Mouse (Mus musculus) kidney, postnatal 0 days (tissue): ENCODE measurements around the gene Prdm1. TPM values are rescaled to one million over a fixed set of nuclear protein-coding genes. Genes with fewer than 3 reads are reported as not detected.

ENCODE experiments used
- ATAC-seq: fragments of 200-750 bp; cut with Nextera tagmentation; replicated peaks from 2 replicates; pipeline ENCODE4 v1.8.0; 2017; ENCODE audit warnings: low read depth, moderate number of reproducible peaks, moderate TSS enrichment, moderate library complexity; ENCODE audit not compliant: low FRiP score
- DNase-seq: peaks from one replicate; pipeline ENCODE4 v3.0.0-alpha.2; 2016; ENCODE audit warnings: low spot score
- H3K27ac ChIP-seq: fragments of 300-500 bp; sonication (generic); 2 replicates; pipeline ENCODE4 v1.5.1; 2014; ENCODE audit warnings: mild to moderate bottlenecking
- H3K27me3 ChIP-seq: fragments of 300-500 bp; sonication (generic); 2 replicates; pipeline ENCODE4 v1.6.1; 2014; ENCODE audit warnings: low read length, mixed read lengths; ENCODE audit not compliant: insufficient read depth
- H3K36me3 ChIP-seq: fragments of 300-500 bp; sonication (generic); 2 replicates; pipeline ENCODE4 v1.6.1; 2014; ENCODE audit warnings: low read length, mixed read lengths; ENCODE audit not compliant: insufficient read depth
- H3K4me1 ChIP-seq: fragments of 300-500 bp; sonication (generic); replicated peaks from 2 replicates; pipeline ENCODE4 v1.6.1; 2014; ENCODE audit warnings: antibody characterized with exemption, low read length, mixed read lengths; ENCODE audit not compliant: insufficient read depth
- H3K4me2 ChIP-seq: fragments of 300-500 bp; sonication (generic); 2 replicates; pipeline ENCODE4 v1.6.1; 2014; ENCODE audit warnings: mild to moderate bottlenecking, low read length, moderate library complexity, mixed read lengths
- H3K4me3 ChIP-seq: fragments of 300-500 bp; sonication (generic); replicated peaks from 2 replicates; pipeline ENCODE4 v1.5.1; 2014; ENCODE audit warnings: low read depth, low read length
- H3K9ac ChIP-seq: fragments of 300-500 bp; sonication (generic); 2 replicates; pipeline ENCODE4 v1.6.1; 2014; ENCODE audit warnings: low read depth, low read length
- H3K9me3 ChIP-seq: fragments of 300-500 bp; sonication (generic); replicated peaks from 2 replicates; pipeline ENCODE4 v1.6.1; 2016; ENCODE audit warnings: low read length, inconsistent platforms, mixed read lengths
- CTCF ChIP-seq: IDR thresholded peaks from 2 replicates; pipeline ENCODE4 v1.5.1; 2016; ENCODE audit warnings: antibody characterized with exemption, low read depth, mild to moderate bottlenecking, moderate library complexity
- WGBS: fragments of 180-500 bp; shearing (Covaris S2); extraction: QIAGEN DNeasy Blood & Tissue Kit; methylation state at CpG from one replicate; pipeline ENCODE4 v1.1.7; 2014; 5-methylcytosine and 5-hydroxymethylcytosine counted together
- polyA plus RNA-seq: library from polyadenylated mRNA; unstranded; fragments of >200 nt; fragmentation: Nextera tagmentation; extraction: Ambion mirVana; gene quantifications from 2 replicates; pipeline ENCODE4 v1.2.1, GENCODE M21; 2015

The Prdm1 gene
- 1.3 and 1.4 TPM in 2 replicates for polyA plus RNA-seq

- ATAC-seq (no peak), DNase-seq (no peak)
- H3K9me3 ChIP-seq: no peaks in the 10 kb centered on the region
- peak within 1 kb of the TSS; percentile 68 for H3K4me2 ChIP-seq
- TF ChIP-seq CTCF: no peak
- H3K4me1 ChIP-seq: no peaks in the 10 kb centered on the region
- H3K27ac ChIP-seq: no peak within 1 kb of the TSS
- peak within 1 kb of the TSS; percentile 58 for H3K4me3 ChIP-seq
- WGBS: 4% methylated on average over 25 of the region's 25 CpGs
- no peak within 1 kb of the TSS for H3K9ac ChIP-seq
- no peaks in the 10 kb centered on the region for H3K36me3 ChIP-seq
- peaks cover 38% of the 10 kb centered on the region for H3K27me3 ChIP-seq
Observed at GRCm38 (mm10) chr10:44528291-44529082, at the start of gene Prdm1. Gene Prdm1 (minus strand): TSS chr10:44528501.

- DNase-seq: no peak
- 65% methylated on average over 3 of the region's 3 CpGs for WGBS
- Histone ChIP-seq H3K4me2 (no peak overlapping the region), H3K9me3 (no peaks in the 10 kb centered on the region), H3K4me1 (no peaks in the 10 kb centered on the region), H3K9ac (no peak overlapping the region), H3K27me3 (no peaks in the 10 kb centered on the region), H3K4me3 (no peak overlapping the region), H3K27ac (no peak overlapping the region), H3K36me3 (no peaks in the 10 kb centered on the region)
- TF ChIP-seq CTCF: no peak
- no peak for ATAC-seq
Observed at GRCm38 (mm10) chr10:44565971-44566370, 37.7 kb upstream of the Prdm1 start.

- no peak overlapping the region for H3K4me2 ChIP-seq
- WGBS: 84% methylated on average over 2 of the region's 2 CpGs
- H3K36me3 ChIP-seq: no peaks in the 10 kb centered on the region
- no peak overlapping the region for H3K27ac ChIP-seq
- no peaks in the 10 kb centered on the region for H3K27me3 ChIP-seq
- TF ChIP-seq CTCF: no peak
- ATAC-seq (no peak), DNase-seq (no peak)
- no peak overlapping the region for H3K4me3 ChIP-seq
- H3K9ac ChIP-seq: no peak overlapping the region
- no peaks in the 10 kb centered on the region for H3K4me1 ChIP-seq
- no peaks in the 10 kb centered on the region for H3K9me3 ChIP-seq
Observed at GRCm38 (mm10) chr10:44565109-44565508, 36.8 kb upstream of the Prdm1 start.

- Histone ChIP-seq H3K4me2 (no peak overlapping the region), H3K36me3 (no peaks in the 10 kb centered on the region), H3K9me3 (no peaks in the 10 kb centered on the region), H3K9ac (no peak overlapping the region), H3K4me1 (no peaks in the 10 kb centered on the region), H3K27me3 (no peaks in the 10 kb centered on the region), H3K27ac (no peak overlapping the region), H3K4me3 (no peak overlapping the region)
- 89% methylated on average over 4 of the region's 4 CpGs for WGBS
- TF ChIP-seq CTCF: no peak
- DNase-seq: no peak
- ATAC-seq: no peak
Observed at GRCm38 (mm10) chr10:44556845-44557244, 28.5 kb upstream of the Prdm1 start.

- H3K4me1 ChIP-seq: no peaks in the 10 kb centered on the region
- TF ChIP-seq CTCF: no peak
- WGBS: 82% methylated on average over 2 of the region's 2 CpGs
- ATAC-seq: no peak
- H3K27ac ChIP-seq: no peak overlapping the region
- no peak overlapping the region for H3K4me3 ChIP-seq
- no peaks in the 10 kb centered on the region for H3K36me3 ChIP-seq
- no peak overlapping the region for H3K4me2 ChIP-seq
- H3K9ac ChIP-seq: no peak overlapping the region
- H3K27me3 ChIP-seq: no peaks in the 10 kb centered on the region
- no peaks in the 10 kb centered on the region for H3K9me3 ChIP-seq
- DNase-seq: no peak
Observed at GRCm38 (mm10) chr10:44555317-44555716, 27.0 kb upstream of the Prdm1 start.

- Histone ChIP-seq H3K27me3 (no peaks in the 10 kb centered on the region), H3K4me3 (no peak overlapping the region), H3K9ac (no peak overlapping the region), H3K9me3 (no peaks in the 10 kb centered on the region), H3K27ac (no peak overlapping the region), H3K4me1 (no peaks in the 10 kb centered on the region), H3K36me3 (no peaks in the 10 kb centered on the region), H3K4me2 (no peak overlapping the region)
- WGBS: 73% methylated on average over 1 of the region's 1 CpGs
- no peak for TF ChIP-seq CTCF
- DNase-seq: no peak
- ATAC-seq: no peak
Observed at GRCm38 (mm10) chr10:44553648-44554047, 25.3 kb upstream of the Prdm1 start.
